ENCODE assay signal across 25 mouse cellular contexts in the genomic region with DNA sequence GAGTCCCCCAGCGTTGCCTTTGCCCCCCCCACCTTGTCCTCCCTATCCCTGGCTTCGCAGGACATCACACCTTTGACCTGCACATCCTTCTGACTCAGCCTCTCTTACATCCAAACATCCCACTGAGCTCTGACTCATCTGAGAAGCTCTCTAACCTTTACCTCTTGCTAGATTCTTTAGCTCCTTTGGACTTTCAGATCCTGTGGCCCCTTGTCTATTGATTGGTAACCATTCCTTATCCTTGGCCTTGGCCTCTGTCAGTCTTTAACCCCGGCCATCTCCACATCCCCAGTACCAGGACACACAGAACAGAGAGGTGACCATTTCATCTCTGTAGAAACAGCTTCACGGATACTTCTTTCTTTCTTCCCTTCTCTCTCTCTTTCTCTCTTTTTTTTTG. TPM values are rescaled to one million over a fixed set of nuclear protein-coding genes. Genes with fewer than 3 reads are reported as not detected.
"Had no signal": no experiment of that assay in that cellular context is flagged by ENCODE, and none has a peak within 500 bp of the region (broad histone marks: within the 10 kb centered on the region; RNA-seq: fewer than 3 reads in every experiment).

No protein-coding gene starts in this region.

- H3K4me1 ChIP-seq: midbrain, embryonic 12.5 days; neural tube, embryonic 13.5 days; neural tube, embryonic 15.5 days; stomach, embryonic 15.5 days had no signal

- H3K27me3 ChIP-seq: midbrain, embryonic 12.5 days; neural tube, embryonic 13.5 days; neural tube, embryonic 15.5 days; stomach, embryonic 15.5 days had no signal

- H3K27ac ChIP-seq: liver, embryonic 14.5 days; midbrain, embryonic 10.5 days; midbrain, embryonic 12.5 days; neural tube, embryonic 13.5 days; neural tube, embryonic 15.5 days; stomach, embryonic 15.5 days; stomach, postnatal 0 days had no signal

- H3K9ac ChIP-seq: liver, embryonic 14.5 days; lung, embryonic 14.5 days; midbrain, embryonic 12.5 days; neural tube, embryonic 13.5 days; neural tube, embryonic 15.5 days; stomach, embryonic 15.5 days had no signal

- H3K9me3 ChIP-seq: midbrain, embryonic 10.5 days; midbrain, embryonic 12.5 days; neural tube, embryonic 13.5 days; neural tube, embryonic 15.5 days; stomach, embryonic 15.5 days had no signal

- H3K4me2 ChIP-seq: lung, embryonic 14.5 days; midbrain, embryonic 12.5 days; neural tube, embryonic 13.5 days; neural tube, embryonic 15.5 days; stomach, embryonic 15.5 days had no signal

- ATAC-seq: midbrain, embryonic 16.5 days had no signal

- DNase-seq: lung, adult 18-20 months; lung, embryonic 14.5 days; lung, postnatal 10 days; lung, postnatal 4 days; midbrain, embryonic 14.5 days; retina, postnatal 1 day; right cerebral cortex, adult 18-20 months; right cerebral cortex, postnatal 25 days; right cerebral cortex, postnatal 4 days; thymus, adult 2 months; thymus, postnatal 25 days; thymus, postnatal 4 days had no signal

- H3K4me3 ChIP-seq: midbrain, embryonic 10.5 days; midbrain, embryonic 12.5 days; myocyte; neural tube, embryonic 13.5 days; neural tube, embryonic 15.5 days; stomach, embryonic 15.5 days had no signal

- H3K36me3 ChIP-seq: midbrain, embryonic 10.5 days; midbrain, embryonic 12.5 days; neural tube, embryonic 13.5 days; neural tube, embryonic 15.5 days; stomach, embryonic 15.5 days had no signal

RNA-seq across cellular contexts. Expression of a gene that starts 1.8 kb away (rescaled TPM):
- polyA plus RNA-seq: lung, embryonic 14.5 days; neural tube, embryonic 11.5 days; neural tube, embryonic 13.5 days; spleen, adult 2 months; testis, adult 2 months; thymus, adult 2 months; urinary bladder, adult 2 months had no signal
